Mouse (Mus musculus) bone marrow macrophage, adult 2 months (primary cell): ENCODE data around the gene Psmd13. TPM values are rescaled to one million over a fixed set of nuclear protein-coding genes. Genes with fewer than 3 reads are reported as not detected.

Source experiments
- H3K27ac ChIP-seq: 2 replicates; pipeline ENCODE4 v1.5.1; 2012; ENCODE audit warnings: low read depth, low read length; ENCODE audit not compliant: insufficient read depth
- H3K4me1 ChIP-seq: 2 replicates; pipeline ENCODE4 v1.6.1; 2012; ENCODE audit warnings: low read length; ENCODE audit not compliant: control insufficient read depth, insufficient read depth
- H3K4me3 ChIP-seq: 2 replicates; pipeline ENCODE4 v1.5.1; 2012; ENCODE audit warnings: mild to moderate bottlenecking, low read length, moderate library complexity; ENCODE audit not compliant: insufficient read depth
- CTCF ChIP-seq: IDR thresholded peaks from 2 replicates; pipeline ENCODE4 v1.5.1; 2012; ENCODE audit warnings: low read depth, mild to moderate bottlenecking, low read length, moderate library complexity
- POLR2A ChIP-seq: IDR thresholded peaks from 2 replicates; pipeline ENCODE4 v1.6.1; 2012; ENCODE audit warnings: mild to moderate bottlenecking, low read depth, low read length, borderline replicate concordance
- polyA plus RNA-seq: library from polyadenylated mRNA; stranded (reverse); fragments of >200 nt; gene quantifications from 2 replicates; pipeline ENCODE4 v1.2.4, GENCODE M21; 2012; ENCODE audit not compliant: missing spikeins, insufficient read depth, insufficient read length

Gene Psmd13
- polyA plus RNA-seq, 1 experiment = 120 TPM

DNA sequence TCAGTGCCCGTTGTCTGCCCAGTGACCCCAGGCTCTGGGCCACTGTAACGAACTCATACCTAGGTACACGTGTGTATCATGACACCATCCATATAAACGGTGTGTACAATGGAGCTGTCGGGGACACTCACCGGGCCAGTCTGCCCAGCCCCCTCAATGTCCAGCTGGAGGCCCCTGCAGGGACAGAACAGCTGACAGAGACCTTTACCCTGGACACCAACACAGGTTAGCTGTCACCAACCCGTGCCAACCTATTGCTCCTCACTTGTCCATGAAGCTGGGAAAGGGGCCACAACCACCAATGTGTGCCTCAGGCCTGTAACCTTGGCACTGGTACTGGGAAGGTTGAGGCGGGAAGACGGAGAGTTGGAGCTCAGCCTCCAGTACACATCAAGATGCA is 60.6 kb downstream of the Psmd13 start:
- H3K4me1 ChIP-seq = peaks cover 32% of the 10 kb centered on the region
- H3K4me3 ChIP-seq = peak overlapping the region; percentile 61
- peak overlapping the region; percentile 88 for H3K27ac ChIP-seq
- TF ChIP-seq CTCF = no peak
- no peak for TF ChIP-seq POLR2A

DNA sequence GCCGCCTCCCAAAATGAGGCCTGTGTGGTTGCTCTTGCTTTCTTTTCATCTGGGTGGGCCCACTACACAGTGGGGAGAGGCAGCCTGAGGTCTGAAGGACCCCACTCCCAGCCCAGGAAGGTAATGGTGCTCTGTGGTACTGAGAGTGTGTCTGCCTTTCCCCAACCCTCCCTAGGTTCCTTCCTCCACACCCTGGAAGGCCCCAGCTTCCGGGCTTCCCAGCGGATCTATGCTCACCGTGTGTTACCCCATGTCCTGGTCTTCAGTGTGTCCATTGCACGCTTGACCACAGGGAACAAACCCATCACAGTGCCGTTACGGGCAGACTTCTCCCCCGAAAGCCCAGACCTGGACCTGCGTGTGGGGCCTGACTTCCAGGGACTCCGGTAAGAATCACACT is 61.0 kb downstream of the Psmd13 start:
- TF ChIP-seq POLR2A (no peak), CTCF (no peak)
- peaks cover 36% of the 10 kb centered on the region for H3K4me1 ChIP-seq
- H3K4me3 ChIP-seq = no peak overlapping the region
- peak overlapping the region; percentile 88; the same call in 1 of the 2 replicates for H3K27ac ChIP-seq

DNA sequence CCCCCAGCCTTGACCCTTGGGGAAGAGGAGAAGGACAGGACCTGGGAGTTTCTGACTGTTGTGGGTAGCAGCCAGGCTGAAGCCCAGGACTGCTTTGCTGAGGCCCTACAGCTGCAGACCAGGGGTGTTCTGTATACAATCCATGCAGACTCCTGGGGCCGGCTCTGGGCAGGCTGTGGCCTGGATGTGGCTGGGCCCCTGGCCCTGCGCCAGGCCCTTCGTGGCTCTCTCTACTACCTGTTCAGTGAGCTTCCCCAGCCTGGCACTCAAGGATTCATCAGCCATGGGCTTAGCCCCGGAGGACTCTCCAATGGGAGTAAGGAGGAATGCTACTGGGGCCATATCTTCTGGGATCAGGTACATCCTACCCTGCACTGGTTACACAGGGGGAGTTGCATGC is 61.6 kb downstream of the Psmd13 start:
- Histone ChIP-seq H3K4me1 (peaks cover 41% of the 10 kb centered on the region), H3K27ac (no peak overlapping the region), H3K4me3 (no peak overlapping the region)
- TF ChIP-seq POLR2A (no peak), CTCF (no peak)

GRCm38 (mm10) chr7:140944236-140944635 is 62.5 kb downstream of the Psmd13 start:
- H3K27ac ChIP-seq = no peak overlapping the region
- TF ChIP-seq CTCF = no peak
- no peak for TF ChIP-seq POLR2A
- H3K4me3 ChIP-seq = no peak overlapping the region
- peaks cover 42% of the 10 kb centered on the region for H3K4me1 ChIP-seq

GRCm38 (mm10) chr7:140945247-140945646 is 63.5 kb downstream of the Psmd13 start:
- peaks cover 42% of the 10 kb centered on the region for H3K4me1 ChIP-seq
- TF ChIP-seq CTCF (no peak), POLR2A (no peak)
- H3K4me3 ChIP-seq = no peak overlapping the region
- H3K27ac ChIP-seq = no peak overlapping the region

DNA sequence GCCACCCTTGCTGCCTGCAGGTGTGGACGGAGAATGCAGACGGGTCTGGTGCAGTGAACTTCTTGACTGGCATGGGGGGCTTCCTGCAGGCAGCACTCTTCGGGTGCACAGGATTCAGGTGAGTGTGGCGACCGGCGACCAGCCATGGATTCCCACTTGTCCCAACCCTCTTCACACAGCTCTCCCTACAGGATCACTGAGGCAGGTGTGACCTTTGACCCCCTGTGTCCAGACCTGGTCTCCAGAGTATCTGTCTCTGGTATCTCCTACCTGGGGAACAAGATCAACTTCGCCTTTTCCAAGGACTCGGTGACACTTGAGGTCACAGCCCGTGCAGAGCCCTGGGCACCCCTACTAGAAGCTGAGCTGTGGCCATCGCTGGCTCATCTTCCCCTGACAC is 64.5 kb downstream of the Psmd13 start:
- TF ChIP-seq CTCF = no peak
- no peak for TF ChIP-seq POLR2A
- Histone ChIP-seq H3K4me1 (peaks cover 45% of the 10 kb centered on the region), H3K4me3 (no peak overlapping the region), H3K27ac (no peak overlapping the region)

- Histone ChIP-seq H3K27ac (no peak overlapping the region), H3K4me3 (no peak overlapping the region), H3K4me1 (peaks cover 50% of the 10 kb centered on the region)
- TF ChIP-seq CTCF (no peak), POLR2A (no peak)
Measured at GRCm38 (mm10) chr7:140946980-140947379, 65.2 kb downstream of the Psmd13 start.

- no peak overlapping the region for H3K4me3 ChIP-seq
- TF ChIP-seq POLR2A = no peak
- TF ChIP-seq CTCF = no peak
- no peak overlapping the region for H3K27ac ChIP-seq
- peaks cover 50% of the 10 kb centered on the region for H3K4me1 ChIP-seq
Measured at GRCm38 (mm10) chr7:140948161-140948560, 66.4 kb downstream of the Psmd13 start.

Other genes with a start within 250 kb of the Psmd13 start
- not detected in 2 replicates for gene Olfr53, start 235.5 kb upstream of the Psmd13 start, polyA plus RNA-seq
- gene Olfr539, start 222.0 kb upstream of the Psmd13 start, polyA plus RNA-seq = 0.05 TPM in 1 of 2 replicates, not detected in the other
- not detected in 2 replicates for gene Olfr45, start 200.0 kb upstream of the Psmd13 start, polyA plus RNA-seq
- not detected in 2 replicates for gene Olfr541, start 184.7 kb upstream of the Psmd13 start, polyA plus RNA-seq
- not detected in 2 replicates for gene Cyp2e1, start 118.2 kb upstream of the Psmd13 start, polyA plus RNA-seq
- not detected in 2 replicates for gene Syce1, start 94.1 kb upstream of the Psmd13 start, polyA plus RNA-seq
- 0.19 and 0.20 TPM in 2 replicates for gene Zfp941, start 59.8 kb upstream of the Psmd13 start, polyA plus RNA-seq
- gene Urah, start 47.0 kb upstream of the Psmd13 start, polyA plus RNA-seq = not detected in 2 replicates
- not detected in 2 replicates for gene Scgb1c1, start 36.4 kb upstream of the Psmd13 start, polyA plus RNA-seq
- not detected in 2 replicates for gene Odf3, start 34.2 kb upstream of the Psmd13 start, polyA plus RNA-seq
- not detected in 2 replicates for gene Gm45785, start 25.6 kb upstream of the Psmd13 start, polyA plus RNA-seq
- 58.2 and 61.2 TPM in 2 replicates for gene Ric8a, start 25.0 kb upstream of the Psmd13 start, polyA plus RNA-seq
- 21.1 and 29.7 TPM in 2 replicates for gene Bet1l, start 24.4 kb upstream of the Psmd13 start, polyA plus RNA-seq
- 16.2 and 20.1 TPM in 2 replicates for gene Sirt3, start 341 bp downstream of the Psmd13 start, polyA plus RNA-seq
- gene Cox8b, start 18.5 kb downstream of the Psmd13 start, polyA plus RNA-seq = 2.2 TPM in 1 of 2 replicates, not detected in the other
- gene Nlrp6, start 38.9 kb downstream of the Psmd13 start, polyA plus RNA-seq = not detected in 2 replicates
- gene Pgghg, start 59.4 kb downstream of the Psmd13 start, polyA plus RNA-seq = 11.5 and 13.8 TPM in 2 replicates
- 1.8 and 1.9 TPM in 2 replicates for gene Ifitm5, start 68.3 kb downstream of the Psmd13 start, polyA plus RNA-seq
- gene Gm45717, start 74.0 kb downstream of the Psmd13 start, polyA plus RNA-seq = 1.2 and 8.8 TPM in 2 replicates
- gene Ifitm2, start 74.0 kb downstream of the Psmd13 start, polyA plus RNA-seq = 1,477 and 1,645 TPM in 2 replicates
- gene Ifitm1, start 85.3 kb downstream of the Psmd13 start, polyA plus RNA-seq = 31.2 and 38.0 TPM in 2 replicates
- 1,636 and 1,773 TPM in 2 replicates for gene Ifitm3, start 128.8 kb downstream of the Psmd13 start, polyA plus RNA-seq
- gene Ifitm6, start 136.0 kb downstream of the Psmd13 start, polyA plus RNA-seq = 31.9 and 45.4 TPM in 2 replicates
- gene Gm17387, start 147.2 kb downstream of the Psmd13 start, polyA plus RNA-seq = not detected in 2 replicates
- gene B4galnt4, start 179.1 kb downstream of the Psmd13 start, polyA plus RNA-seq = not detected in 2 replicates
- not detected in 2 replicates for gene Pkp3, start 196.2 kb downstream of the Psmd13 start, polyA plus RNA-seq
- gene Sigirr, start 218.6 kb downstream of the Psmd13 start, polyA plus RNA-seq = 1.6 and 3.9 TPM in 2 replicates
- gene Ano9, start 235.8 kb downstream of the Psmd13 start, polyA plus RNA-seq = not detected in 2 replicates
- gene Ptdss2, start 240.4 kb downstream of the Psmd13 start, polyA plus RNA-seq = 20.7 and 21.5 TPM in 2 replicates